Mouse (Mus musculus): Measurements from ENCODE around the gene Prr5.

DNA sequence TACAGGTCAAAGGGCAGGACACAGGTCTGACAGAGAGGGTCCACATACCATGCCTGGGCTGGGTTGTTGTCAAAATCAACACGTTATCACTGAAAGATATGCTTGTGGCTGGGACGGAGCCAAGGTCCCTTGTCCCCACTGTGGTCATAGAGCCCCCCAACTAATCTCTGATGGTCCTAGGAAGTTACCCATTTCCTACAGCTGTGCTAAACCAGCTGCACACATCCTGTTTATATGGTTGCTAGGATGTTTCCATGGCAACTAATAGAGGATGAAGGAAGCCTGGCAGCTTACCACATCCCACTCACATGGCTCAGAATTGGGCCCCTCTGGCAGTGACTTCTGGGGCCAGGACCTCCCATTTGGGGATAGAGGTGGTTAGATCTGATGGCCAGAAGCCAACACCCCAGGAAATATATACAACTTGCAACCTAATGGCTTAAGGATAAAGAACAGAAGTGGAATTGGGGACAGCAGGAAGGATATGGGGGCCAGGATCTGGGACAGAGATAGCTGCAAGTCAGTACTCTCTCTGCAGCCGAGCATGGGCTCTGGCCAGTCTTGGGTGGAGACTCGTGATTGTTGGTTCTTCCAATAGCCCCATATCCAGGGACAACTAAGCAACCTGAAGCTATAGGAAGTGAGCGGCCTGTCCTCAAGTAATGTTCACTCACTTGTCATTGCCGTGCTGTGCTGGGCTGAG is 43.6 kb upstream of the Prr5 start:
- TF ChIP-seq CTCF (conservative IDR thresholded peaks at IDR 0.05; ENCODE audit: insufficient read depth, insufficient read length, low read depth, low read length): no peak
- no peak for TF ChIP-seq POLR2A (IDR thresholded peaks at IDR 0.05; ENCODE audit: low read depth, low read length)
